Mouse (Mus musculus) limb, embryonic 11.5 days (tissue): ENCODE results near the gene Galntl6. TPM values are rescaled to one million over a fixed set of nuclear protein-coding genes. Genes with fewer than 3 reads are reported as not detected.
"Not testable (repeated sequence)": the region's sequence is repeated elsewhere in the genome, so short reads cannot be mapped to it uniquely, and the experiment has no call there.

Source experiments
- ATAC-seq: fragments of 200-750 bp; cut with Nextera tagmentation; 2 replicates; pipeline ENCODE4 v1.8.0; 2017; ENCODE audit warnings: low read depth; ENCODE audit not compliant: insufficient number of reproducible peaks, low FRiP score, low TSS enrichment
- DNase-seq: peaks from one replicate; pipeline ENCODE4 v3.0.0-alpha.2; 2015; ENCODE audit warnings: low spot score
- H3K27ac ChIP-seq: fragments of 300-500 bp; sonication (generic); replicated peaks from 2 replicates; pipeline ENCODE4 v1.5.1; 2014; ENCODE audit warnings: low read depth, mild to moderate bottlenecking, low read length
- H3K27me3 ChIP-seq: fragments of 300-500 bp; sonication (generic); 2 replicates; pipeline ENCODE4 v1.6.1; 2014; ENCODE audit warnings: mild to moderate bottlenecking, low read length, mixed read lengths; ENCODE audit not compliant: control insufficient read depth, insufficient read depth
- H3K36me3 ChIP-seq: fragments of 300-500 bp; sonication (generic); 2 replicates; pipeline ENCODE4 v1.6.1; 2014; ENCODE audit warnings: mild to moderate bottlenecking, low read length, moderate library complexity, mixed read lengths; ENCODE audit not compliant: control insufficient read depth, insufficient read depth
- H3K4me1 ChIP-seq: fragments of 300-500 bp; sonication (generic); 2 replicates; pipeline ENCODE4 v1.6.1; 2014; ENCODE audit warnings: low read length, mixed read lengths; ENCODE audit not compliant: control insufficient read depth, insufficient read depth
- H3K4me2 ChIP-seq: fragments of 300-500 bp; sonication (generic); 2 replicates; pipeline ENCODE4 v1.6.1; 2014; ENCODE audit warnings: low read depth, mild to moderate bottlenecking, moderate library complexity; ENCODE audit not compliant: severe bottlenecking
- H3K4me3 ChIP-seq: fragments of 300-500 bp; sonication (generic); 2 replicates; pipeline ENCODE4 v1.5.1; 2014; ENCODE audit warnings: low read depth, low read length
- H3K9ac ChIP-seq: fragments of 300-500 bp; sonication (generic); 2 replicates; pipeline ENCODE4 v1.6.1; 2014; ENCODE audit warnings: mild to moderate bottlenecking, low read length
- H3K9me3 ChIP-seq: fragments of 300-500 bp; sonication (generic); 2 replicates; pipeline ENCODE4 v1.6.1; 2016; ENCODE audit warnings: low read length; ENCODE audit not compliant: control insufficient read depth
- whole genome bisulfite sequencing: fragments of 180-500 bp; shearing (Covaris S2); extraction: QIAGEN DNeasy Blood & Tissue Kit; methylation state at CpG from one replicate; pipeline ENCODE4 v1.1.7; 2014; 5-methylcytosine and 5-hydroxymethylcytosine counted together
- polyA plus RNA-seq: library from polyadenylated mRNA; unstranded; fragments of >200 nt; fragmentation: Nextera tagmentation; extraction: Ambion mirVana; gene quantifications from 2 replicates; pipeline ENCODE4 v1.2.1, GENCODE M21; 2014

The Galntl6 gene
- polyA plus RNA-seq, 1 experiment from 2014 or later: 0.45 TPM

- not testable (repeated sequence) for DNase-seq, H3K9ac ChIP-seq, H3K36me3 ChIP-seq, H3K4me3 ChIP-seq, H3K27me3 ChIP-seq, H3K4me1 ChIP-seq, ATAC-seq, H3K27ac ChIP-seq, H3K9me3 ChIP-seq, H3K4me2 ChIP-seq
- whole genome bisulfite sequencing: 93% methylated on average over 2 of the region's 2 CpGs
Measured at GRCm38 (mm10) chr8:58463342-58463741, 449.1 kb downstream of the Galntl6 start.

- no peak for ATAC-seq
- Histone ChIP-seq H3K4me2 (no peak overlapping the region), H3K9ac (no peak overlapping the region), H3K27me3 (no peaks in the 10 kb centered on the region), H3K27ac (no peak overlapping the region), H3K9me3 (no peaks in the 10 kb centered on the region), H3K4me3 (no peak overlapping the region), H3K4me1 (no peaks in the 10 kb centered on the region), H3K36me3 (no peaks in the 10 kb centered on the region)
- DNase-seq: no peak
- 86% methylated on average over 2 of the region's 2 CpGs for WGBS
Measured at GRCm38 (mm10) chr8:58442696-58443095, 469.7 kb downstream of the Galntl6 start.

- Histone ChIP-seq H3K4me2 (no peak overlapping the region), H3K4me3 (no peak overlapping the region), H3K27me3 (no peaks in the 10 kb centered on the region), H3K36me3 (no peaks in the 10 kb centered on the region), H3K27ac (no peak overlapping the region), H3K9me3 (no peaks in the 10 kb centered on the region), H3K4me1 (no peaks in the 10 kb centered on the region), H3K9ac (no peak overlapping the region)
- 44% methylated on average over 5 of the region's 5 CpGs for WGBS
- ATAC-seq: no peak
- DNase-seq: no peak
Measured at GRCm38 (mm10) chr8:58418481-58418880, 494.0 kb downstream of the Galntl6 start.

- H3K36me3 ChIP-seq: no peaks in the 10 kb centered on the region
- H3K27ac ChIP-seq: no peak overlapping the region
- H3K27me3 ChIP-seq: no peaks in the 10 kb centered on the region
- no peak overlapping the region for H3K4me3 ChIP-seq
- no peak overlapping the region for H3K9ac ChIP-seq
- H3K4me2 ChIP-seq: no peak overlapping the region
- WGBS: 73% methylated on average over 1 of the region's 1 CpGs
- H3K4me1 ChIP-seq: no peaks in the 10 kb centered on the region
- H3K9me3 ChIP-seq: no peaks in the 10 kb centered on the region
- DNase-seq (no peak), ATAC-seq (no peak)
Measured at GRCm38 (mm10) chr8:58417551-58417950, 494.9 kb downstream of the Galntl6 start.

GRCm38 (mm10) chr8:58396500-58396899, 515.9 kb downstream of the Galntl6 start:
- DNase-seq: no peak
- WGBS: 44% methylated on average over 3 of the region's 3 CpGs
- no peaks in the 10 kb centered on the region for H3K36me3 ChIP-seq

GRCm38 (mm10) chr8:58395879-58396278, 516.6 kb downstream of the Galntl6 start:
- ATAC-seq: no peak
- H3K4me3 ChIP-seq: no peak overlapping the region
- 51% methylated on average over 1 of the region's 1 CpGs for WGBS

More at GRCm38 (mm10) chr8:58396500-58396899, 515.9 kb downstream of the Galntl6 start:
- Histone ChIP-seq H3K4me1 (no peaks in the 10 kb centered on the region), H3K4me3 (no peak overlapping the region), H3K9me3 (no peaks in the 10 kb centered on the region), H3K9ac (no peak overlapping the region), H3K27ac (no peak overlapping the region), H3K4me2 (no peak overlapping the region), H3K27me3 (no peaks in the 10 kb centered on the region)
- no peak for ATAC-seq

GRCm38 (mm10) chr8:58372389-58372788, 540.1 kb downstream of the Galntl6 start:
- Histone ChIP-seq H3K9ac (no peak overlapping the region), H3K4me2 (no peak overlapping the region), H3K9me3 (no peaks in the 10 kb centered on the region), H3K27me3 (no peaks in the 10 kb centered on the region), H3K36me3 (no peaks in the 10 kb centered on the region), H3K4me1 (no peaks in the 10 kb centered on the region), H3K4me3 (no peak overlapping the region), H3K27ac (no peak overlapping the region)
- 42% methylated on average over 2 of the region's 2 CpGs for WGBS
- ATAC-seq (no peak), DNase-seq (no peak)

More at GRCm38 (mm10) chr8:58395879-58396278, 516.6 kb downstream of the Galntl6 start:
- Histone ChIP-seq H3K36me3 (no peaks in the 10 kb centered on the region), H3K27me3 (no peaks in the 10 kb centered on the region), H3K4me1 (no peaks in the 10 kb centered on the region), H3K4me2 (no peak overlapping the region), H3K9me3 (no peaks in the 10 kb centered on the region), H3K27ac (no peak overlapping the region), H3K9ac (no peak overlapping the region)
- DNase-seq: no peak

- H3K4me1 ChIP-seq: no peaks in the 10 kb centered on the region
- H3K9ac ChIP-seq: no peak overlapping the region
- no peak overlapping the region for H3K27ac ChIP-seq
- 78% methylated on average over 10 of the region's 10 CpGs for WGBS
- H3K4me3 ChIP-seq: no peak overlapping the region
- no peaks in the 10 kb centered on the region for H3K27me3 ChIP-seq
- ATAC-seq (no peak), DNase-seq (no peak)
- no peak overlapping the region for H3K4me2 ChIP-seq
- H3K9me3 ChIP-seq: no peaks in the 10 kb centered on the region
- H3K36me3 ChIP-seq: no peaks in the 10 kb centered on the region
Measured at GRCm38 (mm10) chr8:58371979-58372378, 540.5 kb downstream of the Galntl6 start.

- no peak overlapping the region for H3K9ac ChIP-seq
- no peaks in the 10 kb centered on the region for H3K36me3 ChIP-seq
- no peak for DNase-seq
- H3K27ac ChIP-seq: no peak overlapping the region
- WGBS: 65% methylated on average over 1 of the region's 1 CpGs
- no peak overlapping the region for H3K4me3 ChIP-seq
- no peaks in the 10 kb centered on the region for H3K27me3 ChIP-seq
- no peaks in the 10 kb centered on the region for H3K4me1 ChIP-seq
- H3K4me2 ChIP-seq: no peak overlapping the region
- H3K9me3 ChIP-seq: no peaks in the 10 kb centered on the region
- ATAC-seq: no peak
Measured at GRCm38 (mm10) chr8:58331151-58331550, 581.3 kb downstream of the Galntl6 start.
